Mouse (Mus musculus) inflammation-experienced regulatory T-cells, adult 6 months (primary cell): Measurements from ENCODE around the gene Palmd. TPM values are rescaled to one million over a fixed set of nuclear protein-coding genes. Genes with fewer than 3 reads are reported as not detected.

Experiments used
- ATAC-seq: one replicate; pipeline ENCODE4 v1.8.0; 2017
- polyA plus RNA-seq, 3 experiments: library from polyadenylated mRNA; unstranded; fragments of 100-300 nt; shearing (Covaris generic); gene quantifications; one replicate each; pipeline ENCODE4 v1.2.1; 2017

Palmd gene
- polyA plus RNA-seq, result not detected

GRCm38 (mm10) chr3:116968540-116968997 lies at the start of gene Palmd:
Gene Palmd, minus strand, starts transcription at chr3:116968987.
- no peak for ATAC-seq

- ATAC-seq, result no peak
These were observed 41.4 kb upstream of the Palmd start for GRCm38 (mm10) chr3:117010182-117010581.

GRCm38 (mm10) chr3:117007340-117007739 lies 38.6 kb upstream of the Palmd start:
- no peak for ATAC-seq

GRCm38 (mm10) chr3:117006636-117007035 lies 37.8 kb upstream of the Palmd start:
- no peak for ATAC-seq

- ATAC-seq, result no peak
These were observed 34.6 kb upstream of the Palmd start for GRCm38 (mm10) chr3:117003379-117003778.

- no peak for ATAC-seq
These were observed 33.1 kb upstream of the Palmd start for GRCm38 (mm10) chr3:117001686-117002485.

- no peak for ATAC-seq
These were observed 24.2 kb upstream of the Palmd start for GRCm38 (mm10) chr3:116993011-116993410.

GRCm38 (mm10) chr3:116991180-116991579 lies 22.4 kb upstream of the Palmd start:
- ATAC-seq, result no peak

GRCm38 (mm10) chr3:116988221-116988620 lies 19.4 kb upstream of the Palmd start:
- ATAC-seq, result no peak

GRCm38 (mm10) chr3:116986451-116986850 lies 17.7 kb upstream of the Palmd start:
- ATAC-seq, result no peak

GRCm38 (mm10) chr3:116985741-116986140 lies 17.0 kb upstream of the Palmd start:
- no peak for ATAC-seq

- no peak for ATAC-seq
These were observed 16.3 kb upstream of the Palmd start for GRCm38 (mm10) chr3:116985042-116985455.

- ATAC-seq, result no peak
These were observed 13.2 kb upstream of the Palmd start for GRCm38 (mm10) chr3:116981811-116982575.

- no peak for ATAC-seq
These were observed 999 bp upstream of the Palmd start for GRCm38 (mm10) chr3:116969786-116970185.

- ATAC-seq, result no peak
These were observed 216 bp upstream of the Palmd start for GRCm38 (mm10) chr3:116969003-116969402.

- no peak for ATAC-seq
These were observed 820 bp downstream of the Palmd start, which contains the start of gene 4930455H04Rik for GRCm38 (mm10) chr3:116967967-116968366. Gene 4930455H04Rik, plus strand, starts transcription at chr3:116968267.

- ATAC-seq, result no peak
These were observed 1.4 kb downstream of the Palmd start for GRCm38 (mm10) chr3:116967436-116967835.

GRCm38 (mm10) chr3:116966800-116967199 lies 2.0 kb downstream of the Palmd start:
- ATAC-seq, result no peak

GRCm38 (mm10) chr3:116966225-116966624 lies 2.6 kb downstream of the Palmd start:
- ATAC-seq, result no peak

- no peak for ATAC-seq
These were observed 4.4 kb downstream of the Palmd start for GRCm38 (mm10) chr3:116964426-116964825.

- ATAC-seq, result no peak
These were observed 5.6 kb downstream of the Palmd start for GRCm38 (mm10) chr3:116963213-116963612.

GRCm38 (mm10) chr3:116961354-116962142 lies 7.2 kb downstream of the Palmd start:
- no peak for ATAC-seq

GRCm38 (mm10) chr3:116960414-116960813 lies 8.4 kb downstream of the Palmd start:
- no peak for ATAC-seq
